Mouse (Mus musculus) gastrocnemius, postnatal 14 days (tissue): ENCODE data around the gene AC134908.4. TPM values are rescaled to one million over a fixed set of nuclear protein-coding genes. Genes with fewer than 3 reads are reported as not detected.

Experiments used
- DNase-seq: peaks from one replicate; pipeline ENCODE4 v3.0.0; 2021; ENCODE audit warnings: mixed read lengths
- intact Hi-C: fragments of 180-260 bp; cut with DNase I; formaldehyde crosslinking; loops from one replicate; pipeline ENCODE4 v1.15.1; 2025; ENCODE audit warnings: low total_unique reads
- total RNA-seq, 2 experiments: library from RNA; stranded (reverse); gene quantifications; 2 replicates each; pipeline ENCODE4 v1.2.3; 2021

AC134908.4 gene
- total RNA-seq, 2 experiments from 2014 or later, result not detected

GRCm38 (mm10) chr17:25832436-25833290 is 37.2 kb upstream of the AC134908.4 start:
- peak; percentile 100 for DNase-seq
- intact Hi-C loops, result no loop called here

GRCm38 (mm10) chr17:25831451-25832281 is 36.2 kb upstream of the AC134908.4 start:
- intact Hi-C loops, result no loop called here
- DNase-seq, result peak; percentile 55

DNA sequence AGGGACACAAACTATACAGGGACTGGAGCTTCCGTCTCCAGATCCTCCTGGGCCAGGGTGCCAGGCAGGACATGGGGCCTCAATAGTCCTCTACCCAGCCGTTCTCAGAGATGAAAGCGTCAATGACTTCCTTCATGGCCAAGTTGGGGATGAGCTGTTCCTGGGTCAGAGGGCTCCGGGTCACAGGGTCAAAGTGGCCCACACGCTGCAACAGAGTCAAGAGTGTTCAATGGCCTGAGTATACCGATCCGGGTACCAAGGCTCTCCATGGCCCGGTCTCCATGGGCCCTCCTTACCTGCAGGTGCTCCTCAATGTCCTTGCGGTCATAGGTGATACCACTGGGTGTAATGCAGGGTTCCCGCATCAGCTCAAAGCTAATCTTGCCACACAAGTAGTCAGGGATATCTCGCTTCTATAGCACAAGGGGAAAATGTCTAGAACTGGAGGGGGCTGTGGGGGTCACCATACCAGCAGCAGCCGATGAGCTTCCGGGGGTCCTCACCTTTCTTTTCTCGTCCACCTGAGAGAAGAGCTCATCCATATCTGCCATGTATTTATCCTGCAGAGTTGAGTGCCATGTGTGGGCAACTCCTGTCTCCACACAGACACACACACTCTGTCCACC is 35.5 kb upstream of the AC134908.4 start:
- no peak for DNase-seq
- intact Hi-C loops, result no loop called here

- no peak for DNase-seq
- intact Hi-C loops, result no loop called here
These were observed 34.8 kb upstream of the AC134908.4 start for GRCm38 (mm10) chr17:25830200-25830753.

- intact Hi-C loops, result no loop called here
- no peak for DNase-seq
These were observed 34.1 kb upstream of the AC134908.4 start for GRCm38 (mm10) chr17:25829558-25830017.

- intact Hi-C loops, result no loop called here
- peak; percentile 69 for DNase-seq
These were observed 33.5 kb upstream of the AC134908.4 start, which contains the start of gene Jmjd8 for GRCm38 (mm10) chr17:25828712-25829557. TSS of gene Jmjd8 (plus strand) at chr17:25828867.

GRCm38 (mm10) chr17:25828223-25828594 is 32.8 kb upstream of the AC134908.4 start:
- DNase-seq, result no peak
- intact Hi-C loops, result no loop called here

DNA sequence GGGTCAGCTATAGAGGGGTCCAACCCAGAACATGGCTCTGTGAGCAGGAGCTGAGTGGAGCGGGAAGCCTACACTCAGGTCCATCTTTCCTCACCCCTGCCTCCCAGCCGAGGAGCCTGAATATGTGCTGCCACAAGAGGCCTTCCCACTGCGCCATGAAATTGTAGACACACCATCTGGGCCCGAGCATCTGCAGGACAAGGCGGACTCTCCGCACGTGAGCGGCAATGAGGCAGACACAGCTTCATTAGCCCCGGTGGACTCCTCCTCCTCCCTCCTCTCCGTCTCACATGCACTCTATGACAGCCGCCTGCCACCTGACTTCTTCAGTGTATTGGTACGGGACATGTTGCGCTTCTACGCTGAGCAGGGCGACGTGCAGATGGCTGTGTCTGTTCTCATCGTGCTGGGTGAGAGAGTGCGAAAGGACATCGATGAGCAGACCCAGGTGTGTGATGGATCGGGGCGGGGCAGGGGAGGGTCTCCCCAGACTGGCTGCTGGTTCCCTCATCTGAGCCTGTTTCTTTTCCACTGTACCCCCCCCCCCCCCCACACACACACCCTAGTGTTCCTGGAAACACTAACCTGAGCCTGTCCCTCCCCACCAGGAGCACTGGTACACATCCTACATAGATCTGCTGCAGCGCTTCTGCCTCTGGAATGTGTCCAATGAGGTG is 32.2 kb upstream of the AC134908.4 start:
- intact Hi-C loops, result no loop called here
- DNase-seq, result no peak

DNA sequence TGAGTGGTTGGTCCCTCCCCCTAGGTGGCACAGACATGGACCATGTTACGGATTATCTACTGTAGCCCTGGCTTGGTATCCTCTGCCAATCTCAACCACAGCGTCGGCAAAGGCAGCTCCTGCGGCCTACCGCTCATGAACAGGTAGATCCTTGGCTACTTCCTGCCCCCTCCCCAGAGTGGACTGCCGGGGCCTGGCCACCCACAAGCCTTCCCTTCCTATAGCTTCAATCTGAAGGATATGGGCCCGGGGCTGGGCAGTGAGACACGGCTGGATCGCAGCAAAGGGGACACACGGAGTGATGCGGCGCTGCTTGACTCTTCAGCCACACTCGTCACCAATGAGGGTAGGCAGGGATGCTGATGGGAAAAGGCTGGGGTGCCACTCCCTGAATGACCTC is 31.6 kb upstream of the AC134908.4 start:
- intact Hi-C loops, result no loop called here
- DNase-seq, result no peak

DNA sequence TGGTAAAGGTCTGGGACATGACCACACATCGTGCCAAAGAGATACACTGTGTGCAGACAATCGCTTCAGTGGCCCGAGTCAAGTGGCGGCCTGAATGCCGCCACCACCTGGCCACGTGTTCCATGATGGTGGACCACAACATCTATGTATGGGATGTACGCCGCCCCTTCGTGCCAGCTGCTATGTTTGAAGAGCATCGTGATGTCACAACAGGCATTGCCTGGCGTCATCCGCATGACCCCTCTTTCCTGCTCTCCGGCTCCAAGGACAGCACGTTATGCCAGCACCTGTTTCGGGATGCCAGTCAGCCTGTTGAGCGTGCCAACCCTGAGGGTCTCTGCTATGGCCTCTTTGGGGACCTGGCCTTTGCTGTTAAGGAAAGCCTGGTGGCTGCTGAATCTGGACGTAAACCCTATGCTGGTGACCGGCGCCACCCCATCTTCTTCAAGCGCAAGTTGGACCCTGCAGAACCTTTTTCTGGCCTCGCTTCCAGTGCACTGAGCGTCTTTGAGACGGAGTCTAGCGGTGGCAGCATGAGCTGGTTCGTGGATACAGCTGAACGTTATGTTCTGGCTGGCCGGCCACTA is 30.6 kb upstream of the AC134908.4 start:
- intact Hi-C loops, result no loop called here
- no peak for DNase-seq

GRCm38 (mm10) chr17:25825311-25825710 is 29.9 kb upstream of the AC134908.4 start:
- DNase-seq, result no peak
- intact Hi-C loops, result no loop called here

- intact Hi-C loops, result no loop called here
- DNase-seq, result no peak
These were observed 29.1 kb upstream of the AC134908.4 start for GRCm38 (mm10) chr17:25824362-25825142.

- intact Hi-C loops, result no loop called here
- no peak for DNase-seq
These were observed 28.0 kb upstream of the AC134908.4 start, which contains the start of gene Wdr24 for GRCm38 (mm10) chr17:25823452-25823851. TSS of gene Wdr24 (plus strand) at chr17:25823627.

DNA sequence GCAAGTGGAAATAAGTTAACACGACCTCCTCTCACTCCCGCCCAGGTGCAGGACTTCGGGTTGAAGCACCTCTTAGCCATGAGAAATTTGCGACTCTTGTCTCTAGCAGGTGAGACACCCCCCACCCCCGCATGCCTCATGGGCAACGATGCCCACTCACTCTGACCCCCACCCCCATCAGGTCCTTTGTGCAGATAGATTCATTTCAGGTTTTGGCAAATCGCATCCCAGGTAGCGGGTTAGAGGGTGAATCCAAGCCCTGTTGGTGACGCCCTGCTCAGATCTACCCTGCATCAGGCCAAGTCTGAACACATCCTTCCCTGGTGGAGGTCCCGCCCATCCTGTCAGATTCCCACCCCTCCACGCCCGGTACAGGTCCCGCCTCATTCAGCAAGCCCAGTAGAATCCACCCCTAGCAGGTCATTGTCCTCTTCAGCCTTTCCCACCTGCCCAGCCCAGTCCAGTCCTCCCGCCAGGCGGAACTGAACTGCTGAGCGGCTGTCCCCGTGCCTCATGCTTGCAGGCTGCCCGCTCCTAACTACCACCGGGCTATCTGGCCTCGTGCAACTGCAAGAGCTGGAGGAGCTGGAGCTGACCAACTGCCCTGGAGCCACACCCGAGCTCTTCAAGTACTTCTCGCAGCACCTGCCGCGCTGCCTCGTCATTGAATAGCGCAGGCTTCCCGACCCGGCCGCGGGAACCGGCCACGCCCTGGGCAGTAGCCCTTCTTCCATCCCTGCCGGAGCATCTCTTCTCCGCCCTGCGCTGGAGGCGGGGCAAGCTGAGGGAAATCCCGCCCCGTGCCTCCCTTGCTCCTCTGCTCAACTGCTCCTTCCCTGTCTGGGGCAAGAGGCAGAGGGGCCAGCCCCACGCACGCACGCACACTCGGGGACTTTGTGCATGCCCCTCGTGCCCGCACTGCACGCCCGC is 23.7 kb upstream of the AC134908.4 start:
- peak; percentile 10 for DNase-seq
- intact Hi-C loops, result no loop called here

DNA sequence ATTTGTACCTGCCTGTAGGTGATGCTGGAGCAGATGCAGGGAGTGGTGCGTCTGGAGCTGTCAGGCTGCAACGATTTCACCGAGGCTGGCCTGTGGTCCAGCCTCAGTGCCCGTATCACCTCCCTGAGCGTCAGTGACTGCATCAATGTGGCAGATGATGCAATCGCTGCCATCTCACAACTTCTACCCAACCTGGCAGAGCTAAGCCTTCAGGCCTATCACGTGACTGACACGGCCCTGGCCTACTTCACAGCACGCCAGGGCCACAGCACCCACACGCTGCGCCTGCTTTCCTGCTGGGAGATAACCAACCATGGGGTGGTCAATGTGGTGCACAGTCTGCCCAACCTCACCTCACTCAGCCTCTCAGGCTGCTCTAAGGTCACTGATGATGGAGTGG is 22.2 kb upstream of the AC134908.4 start:
- intact Hi-C loops, result no loop called here
- peak; percentile 1 for DNase-seq

DNA sequence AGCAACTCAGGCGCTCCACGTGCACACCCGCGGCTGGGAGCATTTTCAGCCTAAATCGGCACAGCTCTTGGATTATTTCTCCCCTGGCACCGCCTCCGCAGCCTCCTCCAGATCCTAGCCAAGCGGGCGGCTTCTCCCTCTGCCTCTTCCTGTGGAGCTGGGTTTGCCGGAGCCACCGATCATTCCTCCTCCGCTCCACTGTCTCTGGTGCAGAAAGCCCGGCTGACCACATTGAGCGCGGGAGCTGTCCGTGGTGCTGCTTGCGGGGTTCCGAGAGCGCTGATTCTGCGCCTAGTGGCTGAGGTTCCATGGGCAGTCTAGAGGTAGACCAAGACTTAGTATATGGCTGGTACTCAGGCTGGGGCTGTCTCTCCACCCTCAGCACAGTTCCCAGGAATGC is 18.0 kb upstream of the AC134908.4 start:
- peak; percentile 86 for DNase-seq
- intact Hi-C loops, result no loop called here
